Mouse (Mus musculus): ENCODE results near the gene Pcbp2. TPM values are rescaled to one million over a fixed set of nuclear protein-coding genes. Genes with fewer than 3 reads are reported as not detected.
A peak's percentile ranks its signal among the peaks of the same experiment; 100 is the strongest.

The Pcbp2 gene
- polyA plus RNA-seq, 1 experiment from 2014 or later, result 247 TPM

GRCm38 (mm10) chr15:102445146-102445545 is 25.2 kb upstream of the Pcbp2 start, which contains the start of gene Amhr2:
TSS of gene Amhr2 (plus strand) at chr15:102445367.
- Histone ChIP-seq H3K27ac (ENCODE audit: low read depth, low read length) (no peak within 1 kb of the TSS), H3K27me3 (ENCODE audit: control insufficient read depth, insufficient read depth, low read length) (no peaks in the 10 kb centered on the region), H3K4me1 (replicated peaks; ENCODE audit: control insufficient read depth, insufficient read depth, low read length) (no peaks in the 10 kb centered on the region), H3K4me2 (ENCODE audit: low read depth, low read length, severe bottlenecking) (no peak within 1 kb of the TSS), H3K9me3 (ENCODE audit: control insufficient read depth, low read length) (no peaks in the 10 kb centered on the region), H3K9ac (ENCODE audit: low read length) (no peak within 1 kb of the TSS), H3K36me3 (ENCODE audit: control insufficient read depth, insufficient read depth, low read length) (no peaks in the 10 kb centered on the region), H3K4me3 (ENCODE audit: low read depth, low read length) (no peak within 1 kb of the TSS)
- ATAC-seq (replicated peaks; ENCODE audit: low FRiP score), result no peak
- 69% methylated on average over 8 of the region's 8 CpGs for WGBS
- DNase-seq (ENCODE audit: low spot score), result no peak

- H3K9me3 ChIP-seq (ENCODE audit: control insufficient read depth, low read length), result no peaks in the 10 kb centered on the region
- WGBS, result 67% methylated on average over 5 of the region's 6 CpGs
- no peaks in the 10 kb centered on the region for H3K4me1 ChIP-seq (replicated peaks; ENCODE audit: control insufficient read depth, insufficient read depth, low read length)
- H3K4me3 ChIP-seq (ENCODE audit: low read depth, low read length), result no peak overlapping the region
- no peaks in the 10 kb centered on the region for H3K27me3 ChIP-seq (ENCODE audit: control insufficient read depth, insufficient read depth, low read length)
- DNase-seq (ENCODE audit: low spot score) (no peak), ATAC-seq (replicated peaks; ENCODE audit: low FRiP score) (no peak)
- no peak overlapping the region for H3K9ac ChIP-seq (ENCODE audit: low read length)
- H3K4me2 ChIP-seq (ENCODE audit: low read depth, low read length, severe bottlenecking), result no peak overlapping the region
- no peak overlapping the region for H3K27ac ChIP-seq (ENCODE audit: low read depth, low read length)
- no peaks in the 10 kb centered on the region for H3K36me3 ChIP-seq (ENCODE audit: control insufficient read depth, insufficient read depth, low read length)
Observed at GRCm38 (mm10) chr15:102446448-102446847, 23.9 kb upstream of the Pcbp2 start.

GRCm38 (mm10) chr15:102449366-102449765 is 21.0 kb upstream of the Pcbp2 start:
- Histone ChIP-seq H3K27me3 (ENCODE audit: control insufficient read depth, insufficient read depth, low read length) (no peaks in the 10 kb centered on the region), H3K4me1 (replicated peaks; ENCODE audit: control insufficient read depth, insufficient read depth, low read length) (no peaks in the 10 kb centered on the region), H3K4me2 (ENCODE audit: low read depth, low read length, severe bottlenecking) (no peak overlapping the region), H3K9me3 (ENCODE audit: control insufficient read depth, low read length) (no peaks in the 10 kb centered on the region), H3K36me3 (ENCODE audit: control insufficient read depth, insufficient read depth, low read length) (no peaks in the 10 kb centered on the region), H3K9ac (ENCODE audit: low read length) (no peak overlapping the region), H3K4me3 (ENCODE audit: low read depth, low read length) (no peak overlapping the region), H3K27ac (ENCODE audit: low read depth, low read length) (no peak overlapping the region)
- 75% methylated on average over 8 of the region's 8 CpGs for WGBS
- no peak for DNase-seq (ENCODE audit: low spot score)
- ATAC-seq (replicated peaks; ENCODE audit: low FRiP score), result no peak

GRCm38 (mm10) chr15:102450928-102451327 is 19.4 kb upstream of the Pcbp2 start:
- ATAC-seq (replicated peaks; ENCODE audit: low FRiP score), result no peak
- Histone ChIP-seq H3K27me3 (ENCODE audit: control insufficient read depth, insufficient read depth, low read length) (no peaks in the 10 kb centered on the region), H3K9ac (ENCODE audit: low read length) (no peak overlapping the region), H3K27ac (ENCODE audit: low read depth, low read length) (no peak overlapping the region), H3K36me3 (ENCODE audit: control insufficient read depth, insufficient read depth, low read length) (no peaks in the 10 kb centered on the region), H3K4me3 (ENCODE audit: low read depth, low read length) (no peak overlapping the region), H3K4me2 (ENCODE audit: low read depth, low read length, severe bottlenecking) (no peak overlapping the region), H3K9me3 (ENCODE audit: control insufficient read depth, low read length) (no peaks in the 10 kb centered on the region), H3K4me1 (replicated peaks; ENCODE audit: control insufficient read depth, insufficient read depth, low read length) (no peaks in the 10 kb centered on the region)
- DNase-seq (ENCODE audit: low spot score), result no peak
- WGBS, result 26% methylated on average over 7 of the region's 7 CpGs

DNA sequence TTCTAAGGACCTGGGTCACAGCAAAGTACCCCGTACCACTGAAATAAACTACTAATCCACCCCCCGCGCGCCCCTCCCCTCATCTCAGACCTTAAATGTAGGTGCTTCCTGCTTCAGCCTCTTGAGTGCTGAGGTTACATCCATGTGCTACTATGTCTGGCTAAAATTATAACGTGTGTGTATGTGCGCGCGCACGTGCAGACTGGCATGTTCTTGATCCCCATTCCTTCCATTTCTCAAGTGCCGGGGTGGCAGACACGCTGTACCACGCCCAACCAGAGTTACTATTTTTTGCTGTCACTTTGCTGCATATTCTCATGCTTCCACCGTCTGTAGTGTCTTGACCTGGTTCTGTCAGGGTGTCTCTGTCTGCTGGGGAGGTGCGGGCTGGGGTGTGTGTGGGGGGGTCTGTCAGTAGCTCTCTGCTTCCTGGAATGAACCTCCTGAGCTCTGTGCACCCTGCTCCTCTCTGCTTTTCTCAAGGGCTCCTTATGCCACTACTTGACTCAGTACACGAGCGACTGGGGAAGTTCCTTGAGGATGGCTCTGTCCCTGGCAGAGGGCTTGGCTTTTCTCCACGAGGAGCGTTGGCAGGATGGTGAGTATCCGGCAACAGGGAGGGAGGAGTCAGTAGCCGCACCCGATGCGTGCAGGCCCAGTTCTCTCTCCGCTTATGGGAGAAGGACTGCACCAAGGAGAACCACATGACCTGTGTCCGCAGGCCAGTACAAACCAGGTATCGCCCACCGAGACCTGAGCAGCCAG is 18.5 kb upstream of the Pcbp2 start:
- Histone ChIP-seq H3K27ac (ENCODE audit: low read depth, low read length) (no peak overlapping the region), H3K9ac (ENCODE audit: low read length) (no peak overlapping the region), H3K4me1 (replicated peaks; ENCODE audit: control insufficient read depth, insufficient read depth, low read length) (no peaks in the 10 kb centered on the region), H3K27me3 (ENCODE audit: control insufficient read depth, insufficient read depth, low read length) (no peaks in the 10 kb centered on the region), H3K4me2 (ENCODE audit: low read depth, low read length, severe bottlenecking) (no peak overlapping the region), H3K4me3 (ENCODE audit: low read depth, low read length) (no peak overlapping the region), H3K36me3 (ENCODE audit: control insufficient read depth, insufficient read depth, low read length) (no peaks in the 10 kb centered on the region), H3K9me3 (ENCODE audit: control insufficient read depth, low read length) (no peaks in the 10 kb centered on the region)
- ATAC-seq (replicated peaks; ENCODE audit: low FRiP score), result no peak
- no peak for DNase-seq (ENCODE audit: low spot score)
- 91% methylated on average over 26 of the region's 26 CpGs for WGBS

GRCm38 (mm10) chr15:102455993-102456392 is 14.3 kb upstream of the Pcbp2 start:
- H3K36me3 ChIP-seq (ENCODE audit: control insufficient read depth, insufficient read depth, low read length), result no peaks in the 10 kb centered on the region
- no peak overlapping the region for H3K27ac ChIP-seq (ENCODE audit: low read depth, low read length)
- H3K4me1 ChIP-seq (replicated peaks; ENCODE audit: control insufficient read depth, insufficient read depth, low read length), result no peaks in the 10 kb centered on the region
- WGBS, result 34% methylated on average over 6 of the region's 6 CpGs
- DNase-seq (ENCODE audit: low spot score) (peak; percentile 58), ATAC-seq (replicated peaks; ENCODE audit: low FRiP score) (no peak)
- no peak overlapping the region for H3K4me3 ChIP-seq (ENCODE audit: low read depth, low read length)
- H3K9me3 ChIP-seq (ENCODE audit: control insufficient read depth, low read length), result no peaks in the 10 kb centered on the region
- no peak overlapping the region for H3K4me2 ChIP-seq (ENCODE audit: low read depth, low read length, severe bottlenecking)
- H3K27me3 ChIP-seq (ENCODE audit: control insufficient read depth, insufficient read depth, low read length), result no peaks in the 10 kb centered on the region
- H3K9ac ChIP-seq (ENCODE audit: low read length), result no peak overlapping the region

DNA sequence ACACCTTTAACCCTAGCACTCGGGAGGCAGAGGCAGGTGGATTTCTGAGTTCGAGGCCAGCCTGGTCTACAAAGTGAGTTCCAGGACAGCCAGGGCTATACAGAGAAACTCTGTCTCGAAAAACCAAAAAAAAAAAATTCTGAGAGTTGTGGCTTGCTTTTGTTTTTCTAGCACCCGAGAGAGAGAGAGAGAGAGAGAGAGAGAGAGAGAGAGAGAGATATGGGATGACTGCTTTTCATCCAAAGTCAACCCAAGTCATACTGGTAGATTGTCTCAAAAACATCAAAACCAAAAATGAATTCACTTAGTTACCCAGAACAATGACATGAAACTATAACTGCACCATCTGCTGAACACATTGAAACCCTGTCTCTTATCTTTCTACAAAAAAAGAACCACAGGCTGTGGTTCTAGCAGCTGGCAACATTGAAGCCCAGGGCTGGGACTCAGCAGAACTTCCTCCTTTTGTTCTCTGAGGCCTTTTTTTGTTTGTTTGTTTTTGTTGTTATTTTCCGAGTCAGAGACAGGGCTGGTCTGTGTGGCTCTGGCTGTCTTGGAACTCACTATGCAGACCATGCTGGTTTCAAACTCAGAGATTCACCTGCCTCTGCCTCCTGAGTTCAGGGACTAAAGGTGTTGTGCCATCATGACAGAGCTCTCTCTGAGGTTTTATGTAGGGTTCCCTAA is 12.1 kb upstream of the Pcbp2 start:
- WGBS, result 75% methylated on average over 5 of the region's 5 CpGs
- ATAC-seq (replicated peaks; ENCODE audit: low FRiP score) (no peak), DNase-seq (ENCODE audit: low spot score) (no peak)
- Histone ChIP-seq H3K9ac (ENCODE audit: low read length) (no peak overlapping the region), H3K27ac (ENCODE audit: low read depth, low read length) (no peak overlapping the region), H3K27me3 (ENCODE audit: control insufficient read depth, insufficient read depth, low read length) (no peaks in the 10 kb centered on the region), H3K4me1 (replicated peaks; ENCODE audit: control insufficient read depth, insufficient read depth, low read length) (no peaks in the 10 kb centered on the region), H3K36me3 (ENCODE audit: control insufficient read depth, insufficient read depth, low read length) (no peaks in the 10 kb centered on the region), H3K4me2 (ENCODE audit: low read depth, low read length, severe bottlenecking) (peak overlapping the region; percentile 50; the same call in 1 of the 2 replicates), H3K9me3 (ENCODE audit: control insufficient read depth, low read length) (no peaks in the 10 kb centered on the region), H3K4me3 (ENCODE audit: low read depth, low read length) (peak overlapping the region; percentile 43; the same call in 1 of the 2 replicates)

DNA sequence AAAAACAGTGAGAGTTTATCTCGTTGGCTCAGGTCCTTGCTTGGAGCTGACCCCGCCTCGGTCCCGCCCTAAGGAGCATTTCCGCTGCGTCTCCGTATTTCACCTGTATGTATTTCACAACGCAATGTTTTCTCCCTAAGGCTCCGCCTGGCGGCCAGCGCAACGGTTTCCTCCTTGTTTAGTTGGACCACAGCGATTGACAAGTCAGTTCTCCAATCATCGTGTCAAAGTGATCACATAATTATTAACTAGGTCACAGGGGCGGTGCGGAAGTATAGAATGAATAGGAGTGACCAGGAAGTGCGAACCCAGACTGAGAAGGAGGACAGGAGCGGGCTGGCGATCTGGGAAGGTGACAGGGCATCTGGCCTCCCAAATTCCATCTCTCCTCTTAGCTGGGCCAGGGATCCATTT is 11.4 kb upstream of the Pcbp2 start, which contains the start of gene Prr13:
Prr13 (plus strand) TSS at position 125 of the 414 bp plus-strand sequence.
- peak within 1 kb of the TSS; percentile 43 for H3K4me3 ChIP-seq (ENCODE audit: low read depth, low read length)
- H3K9me3 ChIP-seq (ENCODE audit: control insufficient read depth, low read length), result no peaks in the 10 kb centered on the region
- no peak within 1 kb of the TSS for H3K27ac ChIP-seq (ENCODE audit: low read depth, low read length)
- no peaks in the 10 kb centered on the region for H3K4me1 ChIP-seq (replicated peaks; ENCODE audit: control insufficient read depth, insufficient read depth, low read length)
- peak within 1 kb of the TSS; percentile 50 for H3K4me2 ChIP-seq (ENCODE audit: low read depth, low read length, severe bottlenecking)
- DNase-seq (ENCODE audit: low spot score) (peak; percentile 84), ATAC-seq (replicated peaks; ENCODE audit: low FRiP score) (peak; percentile 66)
- H3K36me3 ChIP-seq (ENCODE audit: control insufficient read depth, insufficient read depth, low read length), result no peaks in the 10 kb centered on the region
- peak within 1 kb of the TSS; percentile 56 for H3K9ac ChIP-seq (ENCODE audit: low read length)
- H3K27me3 ChIP-seq (ENCODE audit: control insufficient read depth, insufficient read depth, low read length), result no peaks in the 10 kb centered on the region
- WGBS, result under 1% methylated on average over 19 of the region's 19 CpGs
